Mouse (Mus musculus) inflammation-experienced regulatory T-cells, adult 6 months (primary cell): Measurements from ENCODE around the gene Stx1a. TPM values are rescaled to one million over a fixed set of nuclear protein-coding genes. Genes with fewer than 3 reads are reported as not detected.
"Not testable (repeated sequence)": the region's sequence is repeated elsewhere in the genome, so short reads cannot be mapped to it uniquely, and the experiment has no call there.

ENCODE experiments used
- ATAC-seq: one replicate; pipeline ENCODE4 v1.8.0; 2017
- polyA plus RNA-seq, 3 experiments: library from polyadenylated mRNA; unstranded; fragments of 100-300 nt; shearing (Covaris generic); gene quantifications; one replicate each; pipeline ENCODE4 v1.2.1; 2017

Gene Stx1a
- polyA plus RNA-seq, 3 experiments from 2014 or later = 4.4 to 24.9 (median 20.8) TPM

- no peak for ATAC-seq
Observed at GRCm38 (mm10) chr5:135042105-135042788, 19.0 kb downstream of the Stx1a start.

DNA sequence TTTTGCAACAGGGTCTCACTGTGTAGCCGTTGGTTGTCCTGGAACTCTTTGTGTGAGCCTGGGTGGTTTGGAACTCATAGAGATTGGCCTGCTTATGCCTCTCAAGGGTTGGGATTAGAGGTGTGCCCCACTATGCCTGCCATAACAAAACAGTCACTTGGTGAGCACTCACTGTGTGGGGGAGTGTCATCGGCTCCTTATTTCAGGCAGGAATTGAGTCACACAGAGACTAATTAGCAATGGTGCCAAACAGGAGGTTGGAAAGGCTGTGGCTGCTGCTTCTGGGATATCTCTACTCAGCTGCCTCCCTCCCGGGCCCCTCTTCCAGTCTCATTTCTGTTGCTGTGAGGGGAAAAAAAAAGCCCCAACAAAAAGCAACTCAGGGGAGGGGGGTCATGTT is 21.3 kb downstream of the Stx1a start:
- no peak for ATAC-seq

DNA sequence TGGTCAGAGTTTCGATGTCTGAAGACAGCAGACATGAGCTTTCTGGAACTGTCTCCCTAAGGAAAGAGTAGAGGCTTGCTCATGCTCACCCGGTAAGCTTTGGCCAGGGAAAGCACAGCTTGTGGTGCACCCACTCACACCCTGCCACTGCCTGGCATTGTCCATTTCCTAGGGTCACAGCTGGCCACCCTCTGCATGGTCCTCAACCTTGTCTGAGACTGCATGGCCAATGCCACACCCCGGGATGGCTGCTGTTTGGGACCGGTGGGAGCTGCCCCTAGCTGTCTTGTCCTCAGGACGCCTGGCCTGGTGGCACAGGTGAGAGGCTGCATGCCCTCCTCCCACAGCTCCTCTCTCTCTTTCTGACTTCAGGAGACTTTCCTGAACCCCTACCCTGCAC is 25.3 kb downstream of the Stx1a start:
- no peak for ATAC-seq

DNA sequence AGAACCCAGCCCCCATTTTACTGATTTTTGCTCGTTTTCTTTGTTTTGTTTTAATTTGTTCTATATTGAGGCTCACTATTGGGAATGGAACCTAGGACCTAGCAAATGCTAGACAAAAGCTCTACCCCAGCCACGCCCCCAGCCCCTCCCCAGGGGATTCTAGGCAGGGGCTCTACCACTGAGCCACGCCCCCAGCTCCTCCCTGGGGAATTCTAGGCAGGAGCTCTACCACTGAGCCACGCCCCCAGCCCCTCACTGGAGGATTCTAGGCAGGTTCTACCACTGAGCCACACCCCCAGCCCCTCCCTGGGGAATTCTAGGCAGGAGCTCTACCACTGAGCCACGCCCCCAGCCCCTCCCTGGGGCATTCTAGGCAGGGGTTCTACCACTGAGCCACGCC is 26.0 kb downstream of the Stx1a start:
- ATAC-seq = not testable (repeated sequence)

DNA sequence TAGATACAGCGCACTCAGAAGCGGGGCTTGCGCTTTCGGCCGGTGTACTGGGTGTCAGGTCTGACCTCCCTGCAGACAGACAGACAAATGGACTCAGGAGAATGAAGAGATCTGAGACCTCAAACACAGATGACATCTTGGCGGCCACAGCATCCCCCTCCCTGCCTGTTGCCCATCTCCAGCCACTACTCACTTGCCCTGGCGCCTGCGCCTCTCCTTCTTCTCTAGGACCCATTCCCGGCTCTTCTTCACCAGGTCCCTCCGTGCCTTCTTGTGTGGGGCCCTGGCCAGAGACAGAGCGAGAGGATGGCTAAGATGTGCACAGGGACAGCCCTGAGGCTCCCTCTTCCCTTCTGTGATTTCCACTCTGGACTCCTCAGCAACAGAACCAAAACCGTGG is 30.1 kb downstream of the Stx1a start:
- no peak for ATAC-seq

GRCm38 (mm10) chr5:135063629-135064381 is 40.5 kb downstream of the Stx1a start, which contains the start of gene Dnajc30:
Dnajc30 (plus strand) TSS chr5:135064202.
- ATAC-seq = peak; percentile 98

DNA sequence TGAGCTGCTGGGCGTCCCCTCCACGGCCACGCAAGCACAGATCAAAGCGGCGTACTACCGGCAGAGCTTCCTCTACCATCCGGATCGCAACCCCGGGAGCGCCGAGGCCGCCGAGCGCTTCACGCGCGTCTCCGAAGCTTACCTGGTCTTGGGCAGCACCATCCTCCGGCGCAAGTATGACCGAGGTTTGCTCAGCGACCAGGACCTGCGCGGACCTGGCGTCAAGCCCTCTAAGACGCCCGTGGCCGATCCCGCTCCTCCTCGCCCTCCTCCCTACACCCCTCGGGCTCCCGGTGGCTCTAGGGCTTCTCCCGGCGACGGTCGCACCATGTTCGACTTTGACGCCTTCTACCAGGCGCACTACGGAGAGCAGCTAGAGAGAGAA is 41.1 kb downstream of the Stx1a start:
- peak; percentile 60 for ATAC-seq

GRCm38 (mm10) chr5:135064909-135065446 is 41.7 kb downstream of the Stx1a start, which contains the start of gene Bud23:
Bud23 (minus strand) TSS chr5:135064959.
- ATAC-seq = not testable (repeated sequence)

- no peak for ATAC-seq
Observed at GRCm38 (mm10) chr5:135066008-135066407, 42.7 kb downstream of the Stx1a start.

GRCm38 (mm10) chr5:135070448-135070847 is 47.2 kb downstream of the Stx1a start:
- no peak for ATAC-seq

- ATAC-seq = no peak
Observed at GRCm38 (mm10) chr5:135072061-135072460, 48.8 kb downstream of the Stx1a start.

GRCm38 (mm10) chr5:135072720-135073119 is 49.4 kb downstream of the Stx1a start:
- ATAC-seq = no peak

GRCm38 (mm10) chr5:135073349-135074150 is 50.3 kb downstream of the Stx1a start:
- no peak for ATAC-seq

- ATAC-seq = no peak
Observed at GRCm38 (mm10) chr5:135075655-135076054, 52.4 kb downstream of the Stx1a start.

DNA sequence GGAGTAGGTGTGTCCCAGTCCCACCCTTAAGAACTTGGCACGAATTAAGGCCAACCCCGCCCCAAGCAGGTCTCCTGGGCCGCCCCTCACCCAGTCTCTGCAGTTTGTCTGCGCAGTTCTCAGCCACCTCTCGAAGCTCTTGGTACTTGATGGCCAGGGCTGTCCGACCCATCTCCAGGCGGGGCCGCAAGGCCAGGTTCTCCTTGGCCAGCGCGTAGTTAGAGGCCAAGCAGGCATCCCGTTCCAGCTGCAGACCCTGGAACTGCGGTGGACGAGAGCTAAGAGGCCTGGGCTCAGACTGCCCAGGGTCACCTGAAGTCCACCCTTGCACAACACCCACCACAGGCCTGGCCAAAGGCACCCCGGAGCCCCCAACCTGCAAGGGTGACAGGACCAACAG is 53.1 kb downstream of the Stx1a start:
- no peak for ATAC-seq

DNA sequence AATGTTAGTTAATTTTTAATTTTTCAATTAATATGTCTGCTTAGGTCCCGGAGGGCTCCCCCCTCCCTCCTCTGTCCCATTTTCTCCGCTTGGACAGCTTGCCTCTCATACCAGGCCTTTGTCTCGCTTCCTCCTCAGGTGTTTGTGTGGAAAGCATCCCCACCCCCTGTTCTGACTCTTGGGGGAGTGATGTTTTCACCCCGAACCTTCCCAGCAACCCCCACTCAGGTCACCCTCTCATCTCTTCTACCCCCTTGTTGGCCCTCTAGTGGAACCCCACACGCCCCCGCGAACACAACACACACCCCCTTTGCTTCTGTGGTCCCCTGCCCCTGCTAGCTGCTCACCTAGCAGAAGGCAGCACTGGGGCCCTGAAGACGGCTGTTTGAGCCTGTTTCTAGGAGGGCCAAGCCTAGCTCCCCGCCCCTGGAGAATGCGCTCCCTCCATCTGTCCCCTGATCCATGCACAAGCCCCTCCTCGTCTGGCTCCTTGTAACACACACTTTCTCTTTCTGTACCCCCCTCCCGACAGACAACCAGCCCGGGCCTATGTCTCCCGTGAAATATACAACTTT is 53.7 kb downstream of the Stx1a start:
- ATAC-seq = no peak

- ATAC-seq = peak; percentile 71
Observed at GRCm38 (mm10) chr5:135077564-135078481, 54.5 kb downstream of the Stx1a start, which contains the start of gene Vps37d. Vps37d (minus strand) TSS chr5:135078266.

DNA sequence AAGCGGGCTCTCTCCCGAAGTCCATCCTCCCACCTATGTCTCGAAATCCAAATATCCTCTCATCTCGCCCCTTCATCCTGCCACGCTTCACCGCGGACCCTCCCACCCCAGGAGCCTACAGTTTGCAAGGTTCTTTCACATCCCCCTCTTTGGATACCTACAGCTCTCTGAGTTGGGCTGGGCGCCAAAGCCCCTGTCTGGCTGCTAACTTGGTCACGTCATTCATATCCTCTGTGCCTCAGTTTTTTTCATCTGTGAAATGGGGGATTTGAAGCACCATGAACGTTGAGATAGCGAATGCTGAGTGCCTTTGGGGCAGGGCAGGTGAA is 55.2 kb downstream of the Stx1a start:
- peak; percentile 25 for ATAC-seq

DNA sequence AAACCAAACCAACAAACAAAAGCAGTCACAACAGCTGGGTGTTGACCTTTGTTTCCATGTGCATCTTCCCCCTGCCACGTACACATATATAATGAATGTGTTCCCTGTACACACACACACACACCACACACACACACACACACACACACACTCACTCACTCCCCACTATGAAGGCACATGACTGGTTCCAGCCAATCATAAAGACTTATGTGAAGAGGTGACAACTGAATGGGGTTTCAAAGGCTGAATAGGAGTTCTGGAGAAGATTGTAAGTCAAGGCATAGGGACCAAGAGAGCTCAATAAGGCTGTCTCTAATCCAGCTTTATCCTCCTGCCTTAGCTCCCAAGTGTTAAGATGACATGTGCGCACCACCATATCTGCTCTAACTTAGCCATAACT is 56.3 kb downstream of the Stx1a start:
- ATAC-seq = no peak

- ATAC-seq = no peak
Observed at GRCm38 (mm10) chr5:135080539-135080938, 57.3 kb downstream of the Stx1a start.

- ATAC-seq = no peak
Observed at GRCm38 (mm10) chr5:135086871-135087270, 63.6 kb downstream of the Stx1a start.
